Mouse (Mus musculus) intestine, embryonic 16.5 days (tissue): ENCODE measurements around the gene Pcp4l1. TPM values are rescaled to one million over a fixed set of nuclear protein-coding genes. Genes with fewer than 3 reads are reported as not detected.

Experiments
- ATAC-seq: fragments of 200-750 bp; cut with Nextera tagmentation; 2 replicates; pipeline ENCODE4 v1.8.0; 2017; ENCODE audit warnings: moderate TSS enrichment, moderate library complexity
- H3K27ac ChIP-seq: fragments of 300-500 bp; sonication (generic); 2 replicates; pipeline ENCODE4 v1.5.1; 2014; ENCODE audit warnings: mild to moderate bottlenecking, low read length
- H3K27me3 ChIP-seq: fragments of 300-500 bp; sonication (generic); replicated peaks from 2 replicates; pipeline ENCODE4 v1.6.1; 2014; ENCODE audit warnings: low read length, control low read depth, mixed read lengths; ENCODE audit not compliant: control insufficient read depth, insufficient read depth
- H3K36me3 ChIP-seq: fragments of 300-500 bp; sonication (generic); 2 replicates; pipeline ENCODE4 v1.6.1; 2014; ENCODE audit warnings: low read length, control low read depth; ENCODE audit not compliant: control insufficient read depth, insufficient read depth
- H3K4me1 ChIP-seq: fragments of 300-500 bp; sonication (generic); 2 replicates; pipeline ENCODE4 v1.6.1; 2014; ENCODE audit warnings: low read length, control low read depth, mixed read lengths; ENCODE audit not compliant: control insufficient read depth, insufficient read depth
- H3K4me2 ChIP-seq: fragments of 300-500 bp; sonication (generic); 2 replicates; pipeline ENCODE4 v1.6.1; 2014; ENCODE audit warnings: low read depth, low read length, control low read depth
- H3K4me3 ChIP-seq: fragments of 300-500 bp; sonication (generic); 2 replicates; pipeline ENCODE4 v1.5.1; 2014; ENCODE audit warnings: mild to moderate bottlenecking, low read length
- H3K9ac ChIP-seq: fragments of 300-500 bp; sonication (generic); 2 replicates; pipeline ENCODE4 v1.6.1; 2014; ENCODE audit warnings: low read depth, low read length
- H3K9me3 ChIP-seq: fragments of 300-500 bp; sonication (generic); 2 replicates; pipeline ENCODE4 v1.6.1; 2016; ENCODE audit warnings: low read length, control low read depth; ENCODE audit not compliant: control insufficient read depth
- WGBS: fragments of 180-500 bp; shearing (Covaris S2); extraction: QIAGEN DNeasy Blood & Tissue Kit; methylation state at CpG from one replicate; pipeline ENCODE4 v1.1.7; 2014; 5-methylcytosine and 5-hydroxymethylcytosine counted together
- polyA plus RNA-seq: library from polyadenylated mRNA; unstranded; fragments of >200 nt; fragmentation: Nextera tagmentation; extraction: Ambion mirVana; gene quantifications from 2 replicates; pipeline ENCODE4 v1.2.1, GENCODE M21; 2015

The Pcp4l1 gene
- polyA plus RNA-seq, 1 experiment from 2014 or later = 19.4 TPM

DNA sequence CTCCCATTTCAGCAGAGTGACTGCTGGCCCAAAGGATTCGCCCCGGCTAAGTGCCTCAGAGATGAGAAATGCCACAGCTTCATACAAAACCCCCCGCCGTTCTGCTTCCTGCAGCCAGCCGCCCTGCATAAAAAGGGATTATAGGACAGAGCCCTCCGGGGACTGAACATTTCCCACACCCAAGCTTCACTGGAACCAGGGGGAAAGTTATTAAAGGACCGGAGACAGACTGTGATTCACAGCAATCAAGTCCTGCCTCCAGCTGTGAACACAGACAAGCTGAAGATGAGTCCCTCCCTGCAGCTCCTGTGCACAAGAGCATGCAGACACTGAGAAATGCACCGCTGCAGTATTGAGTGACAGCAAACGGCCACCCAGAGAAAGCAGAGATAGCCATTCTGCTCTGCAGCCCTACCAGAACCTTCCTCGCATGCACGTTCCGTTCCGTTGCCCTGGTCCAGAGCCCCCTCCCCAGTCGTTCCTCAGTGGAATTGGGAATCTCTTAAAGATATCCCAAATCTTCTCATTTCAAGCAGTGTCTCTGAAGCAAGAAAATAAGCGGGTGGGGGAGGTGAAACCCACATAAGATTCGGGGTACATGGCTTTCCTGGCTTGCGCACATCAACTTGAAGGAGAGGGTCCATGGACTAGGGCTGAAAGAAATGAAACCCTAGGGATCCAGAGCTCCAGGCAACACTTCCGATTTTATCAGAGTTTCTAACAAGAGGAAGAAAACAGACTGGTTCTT, 2.8 kb downstream of the Pcp4l1 start:
- Histone ChIP-seq H3K9ac (peak overlapping the region; percentile 40; the same call in 1 of the 2 replicates), H3K4me2 (peak overlapping the region; percentile 45), H3K27ac (no peak overlapping the region), H3K4me1 (peaks cover 32% of the 10 kb centered on the region), H3K27me3 (peaks cover 18% of the 10 kb centered on the region), H3K9me3 (no peaks in the 10 kb centered on the region), H3K36me3 (no peaks in the 10 kb centered on the region), H3K4me3 (peak overlapping the region; percentile 7; the same call in 1 of the 2 replicates)
- ATAC-seq = no peak
- 7% methylated on average over 18 of the region's 18 CpGs for WGBS

DNA sequence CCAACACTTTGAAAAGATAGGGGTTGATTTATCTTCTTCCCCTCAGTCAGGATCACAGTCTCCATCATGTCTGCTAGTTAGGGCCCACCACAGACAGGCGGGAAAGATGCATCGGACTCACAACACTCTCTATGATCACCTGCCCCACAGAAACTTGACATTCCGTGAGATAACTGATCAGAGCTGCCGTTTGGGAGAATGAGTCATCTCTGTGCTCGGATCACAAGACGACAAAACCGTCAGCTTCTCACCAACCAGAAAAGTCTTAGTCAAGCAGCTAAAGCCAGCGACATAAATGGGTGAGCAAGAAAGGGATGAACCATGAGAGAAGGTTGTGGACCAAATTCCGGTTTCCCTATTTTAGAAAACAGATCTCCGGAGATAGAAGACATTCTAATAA, 3.8 kb downstream of the Pcp4l1 start:
- peaks cover 32% of the 10 kb centered on the region for H3K4me1 ChIP-seq
- no peak for ATAC-seq
- H3K9me3 ChIP-seq = no peaks in the 10 kb centered on the region
- no peak overlapping the region for H3K4me3 ChIP-seq
- H3K4me2 ChIP-seq = no peak overlapping the region
- 49% methylated on average over 10 of the region's 10 CpGs for WGBS
- H3K9ac ChIP-seq = no peak overlapping the region
- no peak overlapping the region for H3K27ac ChIP-seq
- peaks cover 18% of the 10 kb centered on the region for H3K27me3 ChIP-seq
- no peaks in the 10 kb centered on the region for H3K36me3 ChIP-seq

DNA sequence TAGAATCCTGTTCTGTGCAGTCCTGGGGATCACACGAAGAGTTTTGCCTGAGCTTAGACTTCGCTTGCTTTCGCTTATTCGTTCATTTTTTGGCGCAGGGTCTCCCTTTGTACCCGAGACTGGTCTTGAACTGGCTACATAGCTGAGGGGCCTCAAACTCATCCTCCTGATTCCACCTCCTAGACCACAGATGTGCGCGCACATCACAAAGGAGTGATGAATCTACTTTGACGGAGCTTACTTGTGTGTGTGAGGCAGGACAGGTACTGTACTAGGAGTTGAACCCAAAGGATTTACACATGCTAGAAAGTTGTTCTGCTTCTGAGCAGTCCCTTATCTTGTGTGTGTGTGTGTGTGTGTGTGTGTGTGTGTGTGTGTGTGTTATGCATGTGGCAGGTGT, 5.2 kb downstream of the Pcp4l1 start:
- H3K36me3 ChIP-seq = no peaks in the 10 kb centered on the region
- H3K4me3 ChIP-seq = no peak overlapping the region
- no peaks in the 10 kb centered on the region for H3K9me3 ChIP-seq
- H3K4me2 ChIP-seq = no peak overlapping the region
- peaks cover 14% of the 10 kb centered on the region for H3K27me3 ChIP-seq
- 98% methylated on average over 9 of the region's 9 CpGs for WGBS
- no peak overlapping the region for H3K27ac ChIP-seq
- ATAC-seq = no peak
- no peak overlapping the region for H3K9ac ChIP-seq
- H3K4me1 ChIP-seq = peaks cover 27% of the 10 kb centered on the region

DNA sequence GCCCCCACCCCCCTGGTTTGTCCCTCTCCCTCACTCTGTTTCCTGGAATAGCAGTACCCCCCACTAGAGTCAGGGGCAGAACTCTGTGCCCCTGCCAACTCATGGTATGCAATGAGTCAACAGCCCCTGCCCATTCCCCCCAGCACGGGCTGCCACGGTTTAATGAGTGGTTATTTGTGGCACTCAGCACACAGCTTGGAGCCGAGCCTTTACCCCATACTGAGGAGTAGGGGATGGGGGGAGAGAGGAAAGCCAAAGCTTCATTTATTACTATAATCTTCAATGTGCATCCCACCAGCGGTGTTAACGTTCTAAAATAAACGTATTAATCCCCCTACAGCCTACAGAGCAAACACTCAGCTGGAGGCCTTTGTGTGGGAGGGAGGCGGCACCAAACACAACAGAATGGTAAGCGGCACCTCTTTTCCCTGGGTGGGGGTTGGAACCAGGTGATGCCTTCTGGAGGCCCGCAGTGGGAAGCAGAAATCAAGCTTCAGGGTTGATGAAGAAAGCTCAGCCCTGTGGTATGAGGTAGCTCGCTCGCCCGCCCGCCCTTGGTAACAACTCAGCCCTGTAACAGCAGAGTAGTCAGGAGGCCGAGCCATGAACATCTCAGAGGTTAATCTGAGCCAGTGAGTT, 6.5 kb downstream of the Pcp4l1 start:
- 0 out of 2 replicates have a peak overlapping the region, but pooled peaks have one; percentile 35 for H3K27ac ChIP-seq
- no peaks in the 10 kb centered on the region for H3K9me3 ChIP-seq
- no peaks in the 10 kb centered on the region for H3K36me3 ChIP-seq
- peak; percentile 61 for ATAC-seq
- H3K9ac ChIP-seq = no peak overlapping the region
- H3K27me3 ChIP-seq = 0 out of 2 replicates have a peak, but pooled peaks cover 7% of the 10 kb centered on the region
- peaks cover 20% of the 10 kb centered on the region for H3K4me1 ChIP-seq
- H3K4me2 ChIP-seq = 0 out of 2 replicates have a peak overlapping the region, but pooled peaks have one; percentile 15
- H3K4me3 ChIP-seq = no peak overlapping the region
- 44% methylated on average over 14 of the region's 14 CpGs for WGBS

GRCm38 (mm10) chr1:171189046-171189445, 7.0 kb downstream of the Pcp4l1 start:
- 18% methylated on average over 8 of the region's 8 CpGs for WGBS
- H3K9me3 ChIP-seq = no peaks in the 10 kb centered on the region
- H3K4me1 ChIP-seq = peaks cover 22% of the 10 kb centered on the region
- 0 out of 2 replicates have a peak overlapping the region, but pooled peaks have one; percentile 14 for H3K9ac ChIP-seq
- ATAC-seq = peak; percentile 19; the same call in 1 of the 2 replicates
- H3K4me3 ChIP-seq = no peak overlapping the region
- 0 out of 2 replicates have a peak overlapping the region, but pooled peaks have one; percentile 15 for H3K4me2 ChIP-seq
- H3K27me3 ChIP-seq = 0 out of 2 replicates have a peak, but pooled peaks cover 3% of the 10 kb centered on the region
- H3K36me3 ChIP-seq = no peaks in the 10 kb centered on the region
- H3K27ac ChIP-seq = 0 out of 2 replicates have a peak overlapping the region, but pooled peaks have one; percentile 35

DNA sequence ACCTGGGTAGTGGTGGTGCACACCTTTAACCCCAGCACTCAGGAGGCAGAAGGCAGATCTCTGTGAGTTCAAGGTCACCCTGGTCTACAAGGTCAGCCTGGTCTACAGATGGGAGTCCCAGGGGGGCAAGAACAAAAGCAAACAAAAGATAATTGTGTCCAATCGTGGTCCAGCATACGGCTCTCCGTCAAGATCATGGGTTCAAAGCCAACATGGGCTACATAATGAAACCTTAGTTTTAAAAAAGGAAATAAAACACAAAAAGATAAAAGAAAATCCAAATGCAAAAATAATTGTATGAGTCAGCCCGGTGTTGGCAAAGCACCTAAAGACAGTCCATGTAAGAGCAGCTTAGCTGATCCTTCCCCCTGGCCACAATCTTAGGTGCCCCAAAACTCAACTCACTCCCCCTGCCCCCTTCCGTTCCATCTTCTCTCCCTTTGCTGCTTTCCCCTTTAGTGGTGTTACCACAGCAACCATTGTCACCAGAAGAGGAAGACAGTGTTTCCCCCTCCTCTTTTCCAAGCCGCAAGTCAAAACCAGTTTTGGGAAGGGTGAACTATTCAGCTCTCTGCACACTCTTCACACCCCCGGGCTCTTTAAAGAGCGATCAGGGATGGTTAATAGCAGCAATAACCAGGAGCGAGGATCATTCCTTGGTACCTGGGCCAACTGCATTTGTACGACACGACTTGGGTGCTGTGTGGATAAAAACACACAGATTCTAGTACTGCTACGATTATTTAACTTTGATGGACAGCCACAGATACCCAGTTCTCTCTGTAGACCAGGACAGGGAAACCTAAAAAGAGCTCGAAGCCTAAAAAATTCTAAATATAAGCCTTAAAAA, 8.0 kb downstream of the Pcp4l1 start:
- Histone ChIP-seq H3K9me3 (no peaks in the 10 kb centered on the region), H3K27me3 (0 out of 2 replicates have a peak, but pooled peaks cover 3% of the 10 kb centered on the region), H3K27ac (no peak overlapping the region), H3K9ac (no peak overlapping the region), H3K4me1 (peaks cover 20% of the 10 kb centered on the region), H3K36me3 (no peaks in the 10 kb centered on the region), H3K4me2 (no peak overlapping the region), H3K4me3 (no peak overlapping the region)
- ATAC-seq = no peak
- WGBS = 66% methylated on average over 13 of the region's 13 CpGs

GRCm38 (mm10) chr1:171185655-171186054, 10.4 kb downstream of the Pcp4l1 start:
- Histone ChIP-seq H3K4me2 (no peak overlapping the region), H3K9ac (no peak overlapping the region), H3K4me3 (no peak overlapping the region), H3K9me3 (no peaks in the 10 kb centered on the region), H3K27ac (no peak overlapping the region), H3K27me3 (no peaks in the 10 kb centered on the region), H3K4me1 (peaks cover 15% of the 10 kb centered on the region), H3K36me3 (no peaks in the 10 kb centered on the region)
- WGBS = 70% methylated on average over 8 of the region's 8 CpGs
- no peak for ATAC-seq

- H3K4me3 ChIP-seq = no peak overlapping the region
- no peaks in the 10 kb centered on the region for H3K9me3 ChIP-seq
- H3K4me1 ChIP-seq = peaks cover 11% of the 10 kb centered on the region
- H3K9ac ChIP-seq = no peak overlapping the region
- H3K27ac ChIP-seq = 0 out of 2 replicates have a peak overlapping the region, but pooled peaks have one; percentile 44
- WGBS = 58% methylated on average over 7 of the region's 7 CpGs
- no peaks in the 10 kb centered on the region for H3K27me3 ChIP-seq
- no peaks in the 10 kb centered on the region for H3K36me3 ChIP-seq
- no peak overlapping the region for H3K4me2 ChIP-seq
- peak; percentile 85 for ATAC-seq
These were observed 11.8 kb downstream of the Pcp4l1 start for GRCm38 (mm10) chr1:171184314-171184713.

- no peaks in the 10 kb centered on the region for H3K36me3 ChIP-seq
- 0 out of 2 replicates have a peak, but pooled peaks cover 5% of the 10 kb centered on the region for H3K4me1 ChIP-seq
- no peak overlapping the region for H3K4me2 ChIP-seq
- WGBS = 51% methylated on average over 3 of the region's 3 CpGs
- H3K27ac ChIP-seq = no peak overlapping the region
- no peaks in the 10 kb centered on the region for H3K9me3 ChIP-seq
- no peak overlapping the region for H3K9ac ChIP-seq
- no peak for ATAC-seq
- no peaks in the 10 kb centered on the region for H3K27me3 ChIP-seq
- no peak overlapping the region for H3K4me3 ChIP-seq
These were observed 12.4 kb downstream of the Pcp4l1 start for GRCm38 (mm10) chr1:171183620-171184019.
